In genomic region chr14:58070481-58071119, GRCm38 (mm10) we compare ENCODE assay signal across 8 mouse cellular contexts. TPM values are rescaled to one million over a fixed set of nuclear protein-coding genes. Genes with fewer than 3 reads are reported as not detected.
DNase-seq lines count a peak whose midpoint lies in the region; ATAC-seq lines count a peak whose summit lies in the region.

TSS of gene Fgf9 (plus strand) at chr14:58070547.

- under 1% methylated on average over 33 of the region's 33 CpGs for WGBS in embryonic facial prominence, embryonic 11.5 days
- 1% methylated on average over 33 of the region's 33 CpGs for WGBS in midbrain, embryonic 13.5 days

- 0 out of 2 replicates have a peak, but pooled peaks have one; percentile 19 for ATAC-seq in embryonic facial prominence, embryonic 11.5 days (replicated peaks; ENCODE audit: insufficient number of reproducible peaks, low FRiP score, low TSS enrichment, low read depth)
- no peak for ATAC-seq in midbrain, embryonic 13.5 days

- H3K4me2 ChIP-seq in embryonic facial prominence, embryonic 11.5 days (ENCODE audit: low read depth, low read length): peak within 1 kb of the TSS; percentile 92
- peak within 1 kb of the TSS; percentile 98 for H3K4me2 ChIP-seq in midbrain, embryonic 13.5 days (replicated peaks)

- no peaks in the 10 kb centered on the region for H3K36me3 ChIP-seq in embryonic facial prominence, embryonic 11.5 days (replicated peaks; ENCODE audit: control insufficient read depth, insufficient read depth, low read depth, low read length)
- no peaks in the 10 kb centered on the region for H3K36me3 ChIP-seq in midbrain, embryonic 13.5 days

- H3K27me3 ChIP-seq in embryonic facial prominence, embryonic 11.5 days (ENCODE audit: control insufficient read depth, insufficient read depth, low read length): peaks cover 42% of the 10 kb centered on the region
- peaks cover 61% of the 10 kb centered on the region for H3K27me3 ChIP-seq in midbrain, embryonic 13.5 days

- H3K9ac ChIP-seq in embryonic facial prominence, embryonic 11.5 days (replicated peaks; ENCODE audit: low read length): peak within 1 kb of the TSS; percentile 66
- peak within 1 kb of the TSS; percentile 71 for H3K9ac ChIP-seq in midbrain, embryonic 13.5 days (replicated peaks)

- DNase-seq in frontal cortex, postnatal 36 days (ENCODE audit: low spot score in 2 of 2): peak; percentile 11 to 19
- no peak for DNase-seq in frontal cortex, postnatal 10 days (ENCODE audit: low spot score in 2 of 2)
- peak; percentile 3 for DNase-seq in T-cell, adult 2 months (ENCODE audit: low spot score)
- DNase-seq in embryonic facial prominence, embryonic 11.5 days (ENCODE audit: low spot score): peak; percentile 36
- peak; percentile 35 for DNase-seq in heart, postnatal 4 days
- DNase-seq in layer of hippocampus, postnatal 36 days: no peak
- no peak for DNase-seq in spleen, postnatal 4 days (ENCODE audit: low spot score in 2 of 2)

- no peaks in the 10 kb centered on the region for H3K9me3 ChIP-seq in embryonic facial prominence, embryonic 11.5 days (replicated peaks; ENCODE audit: control insufficient read depth, low read length)
- H3K9me3 ChIP-seq in midbrain, embryonic 13.5 days: no peaks in the 10 kb centered on the region

- H3K4me1 ChIP-seq in embryonic facial prominence, embryonic 11.5 days (ENCODE audit: control insufficient read depth, insufficient read depth, low read length): peaks cover 7% of the 10 kb centered on the region; the same call in 1 of the 2 replicates
- peaks cover 45% of the 10 kb centered on the region for H3K4me1 ChIP-seq in midbrain, embryonic 13.5 days (replicated peaks)

- H3K27ac ChIP-seq in embryonic facial prominence, embryonic 11.5 days (replicated peaks; ENCODE audit: low read depth, low read length): no peak within 1 kb of the TSS
- H3K27ac ChIP-seq in midbrain, embryonic 13.5 days: no peak within 1 kb of the TSS

- peak within 1 kb of the TSS; percentile 53 for H3K4me3 ChIP-seq in embryonic facial prominence, embryonic 11.5 days (ENCODE audit: low read depth, low read length)
- H3K4me3 ChIP-seq in midbrain, embryonic 13.5 days (replicated peaks): peak within 1 kb of the TSS; percentile 68

RNA-seq across cellular contexts. Expression of gene Fgf9, which starts in this region (rescaled TPM):
- polyA plus RNA-seq in embryonic facial prominence, embryonic 11.5 days (2014; fragmentation: Nextera tagmentation; extraction: Ambion mirVana): 7.5 and 8.5 TPM in 2 replicates
- total RNA-seq in heart, postnatal 4 days (2021): 1 to 10 TPM; 7.7 to 8.3 TPM
- 10 to 100 TPM; 17.1 to 19.2 TPM for total RNA-seq in layer of hippocampus, postnatal 36 days (2021)
- polyA plus RNA-seq in midbrain, embryonic 13.5 days (2015; fragmentation: Nextera tagmentation; extraction: Ambion mirVana): 8.4 and 11.0 TPM in 2 replicates

Comparison
In these comparisons a context has a peak if more than half of its experiments do, and no peak if none do; other contexts are left out.
1. DNase-seq: peak in frontal cortex, postnatal 36 days (2 of 2), T-cell, adult 2 months (single experiment), embryonic facial prominence, embryonic 11.5 days (single experiment) and heart, postnatal 4 days (single experiment); none in frontal cortex, postnatal 10 days (0 of 2), layer of hippocampus, postnatal 36 days (0 of 2) and spleen, postnatal 4 days (0 of 2).